Mouse (Mus musculus) ES-E14 (cell line): ENCODE results near the gene Mtfp1. TPM values are rescaled to one million over a fixed set of nuclear protein-coding genes. Genes with fewer than 3 reads are reported as not detected.

Experiments used
- DNase-seq: peaks from one replicate; pipeline ENCODE4 v3.0.0-alpha.2; 2013; ENCODE audit warnings: low read depth, low spot score
- H3K27ac ChIP-seq: 2 replicates; pipeline ENCODE4 v1.5.1; 2012; ENCODE audit warnings: low read depth, mild to moderate bottlenecking, low read length, moderate library complexity, mixed read lengths; ENCODE audit not compliant: poor library complexity, insufficient read depth, severe bottlenecking
- H3K36me3 ChIP-seq: 2 replicates; pipeline ENCODE4 v1.6.1; 2012; ENCODE audit warnings: mild to moderate bottlenecking, low read length, moderate library complexity, mixed read lengths; ENCODE audit not compliant: control insufficient read depth, poor library complexity, insufficient read depth, severe bottlenecking
- H3K4me1 ChIP-seq, 2 experiments: fragments of 150-350 bp in 1 of 2; sonication (generic) in 1 of 2; 2 replicates each; pipeline ENCODE4 v1.6.1; 2012; ENCODE audit warnings: low read length in 2 of 2, mild to moderate bottlenecking in 1 of 2, mixed read lengths in 1 of 2; ENCODE audit not compliant: control insufficient read depth in 2 of 2, insufficient read depth in 2 of 2, poor library complexity in 1 of 2
- H3K4me3 ChIP-seq, 2 experiments: fragments of 150-350 bp in 1 of 2; sonication (generic) in 1 of 2; 2 replicates each; pipeline ENCODE4 v1.5.1; 2012; ENCODE audit warnings: low read length in 2 of 2, low read depth in 1 of 2, mild to moderate bottlenecking in 1 of 2, mixed read lengths in 1 of 2; ENCODE audit not compliant: insufficient read depth in 1 of 2, poor library complexity in 1 of 2, severe bottlenecking in 1 of 2
- H3K9ac ChIP-seq: 2 replicates; pipeline ENCODE4 v1.6.1; 2012; ENCODE audit warnings: low read depth, mild to moderate bottlenecking, low read length, mixed read lengths; ENCODE audit not compliant: poor library complexity, insufficient read depth, severe bottlenecking
- H3K9me3 ChIP-seq: fragments of 150-350 bp; sonication (generic); 2 replicates; pipeline ENCODE4 v1.6.1; 2012; ENCODE audit warnings: low read depth, mild to moderate bottlenecking, low read length; ENCODE audit not compliant: control insufficient read depth, insufficient read depth
- CHD2 ChIP-seq: IDR thresholded peaks from 2 replicates; pipeline ENCODE4 v1.6.1; 2014; ENCODE audit warnings: mild to moderate bottlenecking, low read depth, low read length, inconsistent platforms
- HCFC1 ChIP-seq: IDR thresholded peaks from 2 replicates; pipeline ENCODE4 v1.6.1; 2012; ENCODE audit warnings: low read length, inconsistent platforms, borderline replicate concordance; ENCODE audit not compliant: insufficient read depth
- MAFK ChIP-seq: IDR thresholded peaks from 2 replicates; pipeline ENCODE4 v1.6.1; 2014; ENCODE audit warnings: mild to moderate bottlenecking, low read depth, low read length, inconsistent platforms; ENCODE audit not compliant: insufficient read depth
- ZC3H11A ChIP-seq: IDR thresholded peaks from 2 replicates; pipeline ENCODE4 v1.6.1; 2012; ENCODE audit warnings: low read depth, mild to moderate bottlenecking, inconsistent platforms, low read length, borderline replicate concordance
- ZNF384 ChIP-seq: IDR thresholded peaks from 2 replicates; pipeline ENCODE4 v1.6.1; 2012; ENCODE audit warnings: low read depth, low read length, inconsistent platforms
- in situ Hi-C, 2 experiments: fragments of 600-800 bp; cut with MboI; formaldehyde crosslinking; loops; one replicate each; pipeline ENCODE4 v1.15.1; 2025; ENCODE audit warnings: low sequenced_read_pairs in 2 of 2, inconsistent platforms in 1 of 2; ENCODE audit not compliant: unreplicated experiment in 2 of 2
- total RNA-seq: library from RNA; depleted of rRNA; stranded (reverse); fragments of 300-350 nt; gene quantifications from 2 replicates; pipeline ENCODE4 v1.2.3, GENCODE M21; 2012

Gene Mtfp1
- total RNA-seq, 1 experiment: 12.7 TPM

DNA sequence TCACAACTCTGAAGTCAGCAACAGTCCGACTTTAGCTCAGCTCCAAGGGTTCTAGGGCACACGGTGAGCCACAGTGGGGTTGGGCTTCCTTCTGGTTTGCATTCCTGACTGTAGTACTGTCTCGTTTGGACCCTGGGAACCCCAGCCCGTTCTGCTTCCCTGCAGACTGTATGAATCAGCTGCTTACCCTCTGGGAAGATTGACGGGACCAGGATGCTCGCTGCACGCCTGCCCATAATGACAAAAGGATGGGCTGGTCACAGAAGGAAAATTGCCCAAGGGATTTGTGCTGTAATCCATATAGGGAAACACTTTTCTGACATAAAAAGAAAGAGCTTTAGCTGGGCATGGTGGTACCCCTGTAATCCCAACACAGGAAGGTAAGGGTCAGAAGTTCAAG is 3.6 kb upstream of the Mtfp1 start:
- in situ Hi-C loops: no loop called here
- H3K27ac ChIP-seq: no peak overlapping the region
- TF ChIP-seq ZC3H11A (no peak), CHD2 (no peak), MAFK (no peak), HCFC1 (no peak), ZNF384 (no peak)
- H3K9ac ChIP-seq: no peak overlapping the region
- no peaks in the 10 kb centered on the region for H3K9me3 ChIP-seq
- peaks cover 3% of the 10 kb centered on the region; the same call in 1 of the 2 replicates for H3K36me3 ChIP-seq
- no peak for DNase-seq
- H3K4me3 ChIP-seq: no peak overlapping the region
- peaks cover under 1 to 5% of the 10 kb centered on the region in 2 experiments; a peak in 2 of 4 replicates for H3K4me1 ChIP-seq

DNA sequence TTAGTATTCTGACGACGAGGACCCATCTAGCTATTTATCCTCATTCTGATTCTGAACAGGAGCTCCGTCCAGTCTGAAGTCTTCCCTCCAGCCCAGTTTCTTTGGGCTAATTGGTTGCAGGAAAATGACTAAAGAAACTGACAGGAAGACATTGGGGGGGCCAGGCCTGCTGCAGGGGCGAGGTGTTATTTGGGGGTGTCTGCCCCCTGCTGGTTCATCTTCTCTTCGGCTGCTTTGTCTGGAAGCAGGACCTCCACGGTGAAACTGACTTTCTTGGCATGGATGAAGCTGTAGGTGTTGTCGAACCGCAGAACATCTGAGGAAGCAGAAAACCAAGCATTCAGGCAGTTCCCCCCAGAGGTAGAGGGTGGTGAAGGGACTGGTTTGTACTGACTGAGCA is 2.9 kb upstream of the Mtfp1 start:
- H3K4me3 ChIP-seq: no peak overlapping the region
- peaks cover 8% of the 10 kb centered on the region; the same call in 1 of the 2 replicates for H3K36me3 ChIP-seq
- no peaks in the 10 kb centered on the region for H3K9me3 ChIP-seq
- TF ChIP-seq ZNF384 (no peak), ZC3H11A (no peak), MAFK (no peak), CHD2 (no peak), HCFC1 (no peak)
- no peak for DNase-seq
- H3K9ac ChIP-seq: no peak overlapping the region
- in situ Hi-C loops: no loop called here
- no peak overlapping the region for H3K27ac ChIP-seq
- H3K4me1 ChIP-seq: peaks cover 4 to 5% of the 10 kb centered on the region in 2 experiments; a peak in 2 of 4 replicates

DNA sequence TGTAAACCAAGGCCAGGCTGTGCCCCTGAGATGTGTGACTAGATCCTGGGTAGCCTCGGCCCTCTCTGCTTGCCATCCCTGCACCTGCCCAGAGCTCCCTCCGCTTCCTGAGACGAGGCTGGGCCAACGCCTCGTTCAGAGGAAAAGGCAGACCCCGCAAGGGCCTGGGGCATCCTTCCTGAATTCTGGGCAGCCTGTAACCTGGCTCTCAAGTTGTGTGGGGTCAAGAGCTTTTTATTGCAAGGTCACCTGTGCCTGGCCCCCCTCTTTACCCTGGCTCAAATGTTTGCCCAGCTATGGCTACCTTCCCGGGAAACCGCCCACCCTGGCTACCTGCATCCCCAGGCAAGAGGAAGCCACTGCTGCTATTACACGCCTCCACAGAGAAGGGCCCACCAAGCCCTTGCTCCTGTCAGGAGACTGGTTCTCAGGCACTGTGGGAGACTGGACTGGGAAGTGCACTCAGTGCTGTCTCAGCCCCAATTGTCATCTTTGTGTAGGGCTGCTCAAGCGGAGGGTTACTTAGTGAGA is 1.9 kb upstream of the Mtfp1 start:
- TF ChIP-seq ZNF384 (no peak), CHD2 (no peak), MAFK (no peak)
- in situ Hi-C loops: no loop called here
- DNase-seq: no peak

DNA sequence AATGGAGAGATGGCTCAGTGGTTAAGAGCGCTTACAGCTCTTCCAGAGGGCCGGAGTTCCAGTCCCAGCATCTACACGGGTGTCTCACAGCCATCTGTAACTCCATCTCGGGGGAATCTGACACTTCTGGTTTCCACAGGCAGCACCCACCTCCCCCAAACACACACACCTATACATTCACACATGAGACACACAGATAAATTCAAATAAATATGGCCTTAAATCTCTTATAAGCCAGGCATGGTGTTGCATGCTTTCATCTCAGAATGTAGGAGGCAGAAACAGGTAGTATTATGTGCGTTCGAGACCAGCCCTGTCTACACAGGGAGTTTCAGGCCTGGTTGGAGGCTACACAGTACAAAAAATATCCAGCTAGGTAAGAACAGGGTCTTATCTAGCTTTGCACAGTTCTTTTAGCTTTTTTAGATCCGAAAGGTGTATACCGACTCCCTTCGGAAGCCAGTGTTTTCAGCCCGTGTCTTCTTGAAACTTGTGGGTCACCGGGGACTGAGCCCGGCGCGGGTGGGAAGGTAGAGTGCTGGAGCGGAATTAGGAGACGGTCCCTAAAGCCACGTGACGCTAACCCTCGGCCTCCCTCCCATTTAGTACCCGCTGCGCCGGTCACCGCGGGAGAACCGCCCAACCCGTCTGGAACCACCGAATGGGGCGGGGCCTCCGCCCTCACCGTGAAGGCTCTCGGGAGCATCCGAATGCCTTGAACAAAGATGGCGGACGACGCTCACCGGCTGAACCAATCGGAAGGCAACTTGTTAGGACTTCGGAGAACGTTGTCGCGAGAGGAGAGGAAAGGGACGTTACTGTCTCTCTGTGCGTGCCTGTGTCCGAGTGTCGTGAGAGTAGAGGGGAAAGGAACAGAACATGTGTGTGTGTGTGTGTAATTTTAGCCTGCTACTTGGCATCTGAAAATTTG is 1.1 kb upstream of the Mtfp1 start:
- peak; percentile 99 for DNase-seq
- H3K27ac ChIP-seq: peak overlapping the region; percentile 74; the same call in 1 of the 2 replicates
- TF ChIP-seq ZC3H11A (no peak), ZNF384 (no peak), MAFK (no peak), CHD2 (peak; percentile 99), HCFC1 (peak; percentile 92)
- peaks cover 4 to 5% of the 10 kb centered on the region in 2 experiments; a peak in 2 of 4 replicates for H3K4me1 ChIP-seq
- H3K36me3 ChIP-seq: peaks cover 13% of the 10 kb centered on the region; the same call in 1 of the 2 replicates
- peak overlapping the region; percentile 83 for H3K9ac ChIP-seq
- peak overlapping the region; percentile 78 to 92 for H3K4me3 ChIP-seq
- H3K9me3 ChIP-seq: no peaks in the 10 kb centered on the region
- in situ Hi-C loops: no loop called here

More for the DNA sequence above, 1.9 kb upstream of the Mtfp1 start:
- H3K9me3 ChIP-seq: no peaks in the 10 kb centered on the region
- H3K4me3 ChIP-seq: peak overlapping the region; percentile 55 to 68
- peaks cover 9% of the 10 kb centered on the region; the same call in 1 of the 2 replicates for H3K36me3 ChIP-seq
- H3K4me1 ChIP-seq: peaks cover 4 to 5% of the 10 kb centered on the region in 2 experiments; a peak in 2 of 4 replicates
- peak overlapping the region; percentile 81 for H3K9ac ChIP-seq
- peak overlapping the region; percentile 22; the same call in 1 of the 2 replicates for H3K27ac ChIP-seq
